Mouse (Mus musculus) right cerebral cortex, postnatal 4 days (tissue): Measurements from ENCODE around the gene Mgll.

Source experiments
- DNase-seq: peaks from one replicate; pipeline ENCODE4 v3.0.0-alpha.2; 2022

Gene Mgll

GRCm38 (mm10) chr6:88718033-88718725 is 6.0 kb upstream of the Mgll start:
- DNase-seq = no peak

GRCm38 (mm10) chr6:88721059-88721458 is 3.2 kb upstream of the Mgll start:
- DNase-seq = no peak

- DNase-seq = no peak
Measured at GRCm38 (mm10) chr6:88722906-88723305, 1.3 kb upstream of the Mgll start.

DNA sequence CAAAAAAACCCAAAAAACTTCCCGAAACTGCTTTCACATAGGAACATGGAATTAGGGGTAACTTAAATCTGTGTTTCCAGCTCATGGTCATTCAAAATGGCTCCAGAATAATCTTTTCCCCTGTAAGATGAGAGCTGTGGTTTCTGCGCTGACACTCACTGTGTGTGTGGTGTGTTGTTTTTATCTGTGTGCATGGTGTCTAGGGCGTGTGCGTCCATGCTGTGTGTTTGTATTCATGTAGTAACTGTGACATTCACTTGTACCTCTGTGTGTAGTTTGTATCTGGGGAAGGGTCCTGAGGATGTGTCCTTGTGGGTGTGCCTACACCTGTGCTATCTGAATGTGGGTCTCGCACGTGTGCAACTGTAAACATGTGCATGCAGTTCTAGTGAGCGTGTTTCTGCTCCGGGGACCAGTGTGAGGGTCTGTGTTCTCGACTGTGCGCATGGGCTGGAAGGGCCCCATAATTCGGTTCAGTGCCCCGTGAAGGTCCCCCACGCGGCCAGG is 353 bp upstream of the Mgll start:
- no peak for DNase-seq

GRCm38 (mm10) chr6:88725590-88725989 is 1.4 kb downstream of the Mgll start:
- DNase-seq = no peak

DNA sequence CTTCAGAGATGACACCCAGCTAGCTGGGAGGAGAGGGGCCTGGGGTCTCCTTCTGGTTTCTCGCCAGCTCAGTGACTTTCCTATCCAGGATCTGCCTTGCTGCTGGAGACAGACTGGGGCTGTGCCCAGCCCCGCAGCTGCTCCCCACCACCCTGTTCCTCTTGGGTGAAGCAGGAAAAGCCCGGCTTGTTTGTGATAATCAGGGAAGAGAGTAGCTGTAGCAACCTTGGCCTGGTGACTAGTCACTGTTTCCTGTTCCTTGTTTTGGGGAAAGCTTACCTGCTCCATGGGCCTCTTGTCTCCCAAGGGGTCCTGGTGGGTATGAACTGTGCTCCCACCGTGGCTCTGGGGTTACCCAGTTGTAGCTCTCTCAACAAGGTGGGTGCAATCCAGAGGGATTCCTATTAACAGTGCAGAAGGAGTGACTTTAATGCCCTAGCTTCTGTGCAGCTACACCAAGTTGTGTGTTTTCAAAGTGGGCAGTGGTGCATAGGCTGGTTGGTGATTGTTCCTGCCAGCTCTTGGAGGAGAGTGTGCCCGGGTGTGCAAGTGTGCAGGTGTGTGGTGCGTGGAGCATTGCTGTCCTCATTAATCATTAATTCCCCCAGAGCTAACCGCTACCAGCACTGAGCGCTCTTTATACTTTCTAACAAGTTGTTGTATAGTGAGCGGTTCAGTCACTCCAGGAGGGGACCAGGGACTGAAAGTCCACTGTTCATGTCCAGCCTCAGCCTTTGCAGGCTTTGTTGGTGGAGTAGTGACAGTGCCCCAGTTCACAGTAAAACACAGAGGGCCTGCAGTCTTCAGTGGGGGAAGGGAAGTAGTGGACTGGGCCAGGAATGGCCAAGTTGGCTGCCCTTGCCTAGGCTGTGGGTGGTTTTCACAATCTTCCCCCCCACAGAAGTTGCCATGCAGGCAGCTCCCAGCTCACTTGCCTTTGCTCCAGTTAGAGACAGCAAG is 2.3 kb downstream of the Mgll start:
- no peak for DNase-seq

- DNase-seq = no peak
Measured at GRCm38 (mm10) chr6:88727490-88727889, 3.3 kb downstream of the Mgll start.

GRCm38 (mm10) chr6:88728054-88728453 is 3.8 kb downstream of the Mgll start:
- no peak for DNase-seq

GRCm38 (mm10) chr6:88728515-88728914 is 4.3 kb downstream of the Mgll start:
- no peak for DNase-seq

DNA sequence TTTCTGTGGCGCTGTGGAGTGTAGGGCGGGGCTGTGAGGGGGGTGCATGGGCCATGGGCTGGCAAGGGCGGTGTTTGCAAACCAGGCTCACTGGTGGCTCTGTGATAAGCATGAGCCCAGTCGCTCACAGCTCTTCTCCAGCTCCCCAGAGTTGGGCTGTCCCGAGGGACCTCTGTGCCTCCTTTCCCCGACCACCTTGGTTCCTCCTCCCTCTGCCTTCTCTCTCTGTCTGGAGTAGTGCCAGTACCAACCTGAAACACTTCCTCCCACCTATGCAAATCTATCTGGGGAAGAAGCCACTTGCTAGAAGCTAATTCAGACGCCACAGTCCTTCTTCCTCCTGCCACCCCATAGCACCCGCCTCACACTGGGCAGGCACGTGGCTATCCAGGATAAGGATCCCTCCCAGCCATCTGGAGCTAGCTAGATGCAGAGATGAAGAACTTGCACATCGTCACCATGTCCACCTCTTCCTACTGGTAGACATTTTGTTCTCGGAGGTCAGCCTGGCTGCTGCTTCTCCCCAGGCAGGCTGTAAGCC is 7.1 kb downstream of the Mgll start:
- DNase-seq = no peak

GRCm38 (mm10) chr6:88731991-88732390 is 7.8 kb downstream of the Mgll start:
- DNase-seq = no peak

DNA sequence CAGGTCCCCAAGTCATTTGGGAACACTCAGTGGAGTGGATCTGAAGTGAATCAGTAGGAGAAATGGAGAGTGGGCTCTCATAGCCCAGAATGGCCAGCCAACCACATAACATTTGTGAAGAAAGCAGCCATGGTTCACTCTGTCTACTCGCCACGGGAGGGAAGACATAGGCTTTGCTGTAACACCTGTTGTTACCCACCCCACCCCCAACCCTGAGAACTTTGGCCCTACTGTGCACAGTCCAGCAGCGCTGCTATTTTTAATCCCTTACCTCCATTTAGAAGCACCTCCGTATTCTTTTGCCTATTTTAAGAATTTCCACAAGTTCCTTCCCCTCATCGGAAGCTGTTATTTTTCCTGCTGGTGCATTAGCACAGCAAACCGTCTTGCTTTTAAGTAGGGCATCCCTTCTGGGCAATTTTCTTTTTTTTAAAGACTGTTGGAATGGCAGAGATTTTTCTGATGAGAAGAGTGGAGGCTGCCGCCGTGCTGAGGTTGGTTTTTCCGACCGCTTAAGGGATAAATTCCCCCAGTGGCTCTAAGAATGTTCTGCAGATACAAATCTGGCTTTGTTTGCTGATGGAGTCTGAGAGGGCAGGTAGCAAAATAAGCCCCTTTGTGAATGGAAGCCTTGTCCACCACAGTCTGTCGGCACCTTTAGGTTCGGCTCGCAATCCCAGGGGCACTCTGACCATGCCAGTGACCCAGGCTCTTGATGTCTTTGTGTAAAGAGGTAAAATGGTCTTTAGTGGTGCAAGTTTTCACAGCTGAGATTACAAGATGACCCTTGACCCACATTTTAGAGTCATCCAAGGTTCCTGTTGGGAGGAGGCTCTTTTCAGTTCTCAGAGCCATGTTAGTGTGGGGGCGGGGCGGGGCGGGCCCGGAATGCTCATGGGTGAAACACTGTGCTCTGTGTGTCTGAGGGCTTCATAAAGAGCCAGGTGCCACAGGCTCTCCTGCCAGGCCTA is 8.7 kb downstream of the Mgll start:
- no peak for DNase-seq

- DNase-seq = no peak
Measured at GRCm38 (mm10) chr6:88736337-88736736, 12.1 kb downstream of the Mgll start.

DNA sequence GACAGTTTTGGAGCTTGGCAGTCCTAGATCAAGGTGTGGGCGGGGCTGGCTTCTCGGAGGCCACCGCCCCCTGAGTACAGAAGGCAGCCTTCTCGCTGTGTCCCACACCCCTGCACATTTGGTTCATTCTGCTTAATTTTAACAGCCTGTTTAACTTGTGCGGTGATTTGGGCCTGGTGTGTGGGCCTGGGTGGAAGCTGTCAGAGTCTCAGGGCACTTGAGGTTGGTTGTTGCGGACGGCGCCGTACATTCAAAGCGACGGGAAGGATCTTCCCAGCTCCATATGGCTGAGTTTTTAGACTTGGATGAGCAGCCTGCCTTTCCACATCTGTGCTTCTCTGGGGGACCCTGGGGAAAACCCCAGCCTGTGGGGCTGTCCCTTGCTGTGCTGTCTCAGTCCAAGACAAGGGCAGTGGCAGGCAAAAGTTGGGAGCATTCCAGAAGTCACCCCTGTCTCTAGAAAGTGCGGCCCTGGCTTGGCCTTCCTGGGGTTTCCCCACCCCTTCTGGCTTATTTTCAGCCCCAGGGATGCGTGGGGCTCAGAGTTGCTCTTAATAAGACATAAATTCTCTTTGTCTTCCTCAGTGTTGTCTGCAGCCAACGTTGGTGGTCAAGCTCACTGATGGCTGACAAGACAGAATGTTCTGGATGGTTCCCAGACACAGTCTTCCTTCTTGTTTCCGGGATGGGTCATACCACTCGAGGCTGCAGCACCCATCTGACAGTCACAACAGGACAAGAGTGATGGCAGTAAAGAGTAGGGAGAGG is 12.7 kb downstream of the Mgll start:
- DNase-seq = no peak

DNA sequence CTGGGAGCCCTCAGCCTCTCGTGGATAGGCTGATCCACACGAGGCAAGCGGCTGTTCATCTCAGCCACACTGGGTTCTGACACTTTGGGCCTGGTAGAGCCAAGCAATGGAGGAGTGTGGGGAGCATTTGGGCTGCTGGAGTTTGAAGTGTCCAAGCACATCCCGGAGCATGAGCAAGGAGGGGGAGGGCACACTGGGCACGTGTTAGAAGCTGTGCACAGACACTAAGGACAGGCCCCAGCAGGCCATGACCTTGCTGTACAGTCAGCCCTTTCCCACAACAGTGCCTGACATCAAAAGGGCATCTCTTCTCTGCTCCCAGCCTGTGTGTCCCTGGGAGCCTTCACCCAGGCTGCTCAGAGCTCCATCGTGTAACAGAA is 13.3 kb downstream of the Mgll start:
- DNase-seq = no peak

DNA sequence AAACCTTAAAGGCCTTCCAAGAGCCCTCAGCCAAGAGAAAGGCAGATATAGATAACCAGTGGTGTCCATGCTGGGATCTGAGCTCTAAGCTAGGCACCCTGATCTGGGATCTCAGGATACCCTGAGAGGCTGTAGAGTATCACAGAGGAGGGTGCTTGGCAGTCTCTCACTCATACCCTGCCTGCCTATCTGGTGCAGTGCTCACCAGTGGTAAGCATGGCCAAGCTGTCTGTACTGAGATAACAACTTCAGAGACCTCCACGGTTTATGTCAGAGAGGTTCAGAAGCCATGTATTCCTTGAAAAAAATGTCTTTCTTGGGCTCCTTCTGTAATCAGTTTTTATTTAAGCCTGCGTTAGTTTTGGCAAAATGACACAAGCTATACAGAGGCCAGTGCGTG is 16.8 kb downstream of the Mgll start:
- DNase-seq = no peak

GRCm38 (mm10) chr6:88741791-88742190 is 17.6 kb downstream of the Mgll start:
- DNase-seq = no peak

GRCm38 (mm10) chr6:88742286-88743011 is 18.2 kb downstream of the Mgll start:
- no peak for DNase-seq

DNA sequence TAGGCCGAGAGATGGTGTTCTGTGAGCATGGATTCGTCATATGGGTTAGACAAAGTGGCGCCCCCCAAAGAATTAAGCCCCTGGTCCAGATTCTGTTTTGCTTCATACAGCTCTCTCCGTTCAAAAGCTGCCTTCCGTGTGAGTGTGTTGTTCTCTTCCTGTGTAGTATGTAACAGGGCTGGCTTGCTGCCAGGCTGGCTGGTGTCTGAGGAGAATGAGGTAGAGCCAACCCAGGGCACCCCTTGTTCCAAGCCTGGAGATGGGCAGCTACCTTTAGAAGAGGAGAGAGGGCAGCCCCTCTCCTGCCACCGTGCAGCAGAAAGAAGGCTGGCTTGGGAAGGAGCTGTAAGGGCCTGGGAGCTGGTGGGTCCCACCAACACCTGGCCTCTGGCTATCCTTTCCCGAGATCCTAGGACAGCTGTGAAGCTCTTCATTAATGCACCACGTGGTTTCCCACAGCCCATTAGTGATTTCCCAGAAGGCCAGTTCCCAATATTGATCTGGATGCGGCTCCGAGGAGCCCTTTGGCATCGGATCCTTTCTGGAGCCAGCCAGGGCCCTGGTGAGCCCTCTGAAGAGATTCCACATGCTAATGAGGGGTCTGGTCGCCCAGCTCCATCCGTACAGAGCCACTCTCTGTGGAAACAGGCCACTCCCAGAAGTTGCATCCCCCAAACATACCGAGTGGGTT is 19.5 kb downstream of the Mgll start:
- DNase-seq = no peak

DNA sequence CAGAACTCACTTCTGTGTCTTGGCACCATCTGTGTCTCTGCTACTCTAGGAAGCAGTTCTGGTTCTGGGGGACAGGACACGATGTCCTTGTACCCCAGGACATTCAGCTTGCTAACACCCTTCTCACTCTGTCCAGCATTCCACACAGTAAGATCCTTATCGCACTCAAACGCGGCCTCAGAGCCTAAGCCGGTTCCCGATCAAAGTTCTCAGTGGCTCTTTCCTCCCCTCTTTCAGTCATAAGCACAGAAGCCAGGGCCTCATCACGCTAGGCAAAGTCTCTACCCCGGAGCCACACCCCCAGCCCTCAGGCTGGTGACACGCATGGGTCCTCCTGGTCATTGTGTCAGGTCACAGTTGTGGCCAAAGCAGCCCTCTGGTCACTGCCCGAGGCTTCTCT is 20.8 kb downstream of the Mgll start:
- DNase-seq = no peak
